Mouse (Mus musculus): ENCODE data around the gene Wdr91.

The Wdr91 gene

DNA sequence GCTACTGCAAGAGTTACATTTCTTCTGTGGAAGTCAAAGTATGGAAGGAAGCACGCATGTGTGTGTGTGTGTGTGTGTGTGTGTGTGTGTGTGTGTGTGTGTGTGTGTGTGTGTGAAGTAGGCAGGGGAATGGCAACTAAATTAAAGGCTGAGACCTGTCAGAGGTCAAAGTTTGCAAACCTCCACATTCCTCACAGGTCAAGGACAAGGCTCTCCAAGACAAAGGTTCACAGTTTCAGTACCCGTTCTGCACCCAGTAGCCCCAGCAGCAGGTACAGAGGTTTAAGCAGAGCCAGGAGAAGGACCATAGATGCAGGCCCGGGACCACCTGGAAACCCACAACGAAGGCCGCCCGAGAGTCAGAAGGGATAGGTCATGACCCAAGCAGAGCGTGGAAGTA lies 8.5 kb upstream of the Wdr91 start:
- DNase-seq (ENCODE audit: low read depth, low spot score) = no peak

- no peak for DNase-seq (ENCODE audit: low read depth, low spot score)
Measured at GRCm38 (mm10) chr6:34914462-34914861, 3.8 kb upstream of the Wdr91 start.

DNA sequence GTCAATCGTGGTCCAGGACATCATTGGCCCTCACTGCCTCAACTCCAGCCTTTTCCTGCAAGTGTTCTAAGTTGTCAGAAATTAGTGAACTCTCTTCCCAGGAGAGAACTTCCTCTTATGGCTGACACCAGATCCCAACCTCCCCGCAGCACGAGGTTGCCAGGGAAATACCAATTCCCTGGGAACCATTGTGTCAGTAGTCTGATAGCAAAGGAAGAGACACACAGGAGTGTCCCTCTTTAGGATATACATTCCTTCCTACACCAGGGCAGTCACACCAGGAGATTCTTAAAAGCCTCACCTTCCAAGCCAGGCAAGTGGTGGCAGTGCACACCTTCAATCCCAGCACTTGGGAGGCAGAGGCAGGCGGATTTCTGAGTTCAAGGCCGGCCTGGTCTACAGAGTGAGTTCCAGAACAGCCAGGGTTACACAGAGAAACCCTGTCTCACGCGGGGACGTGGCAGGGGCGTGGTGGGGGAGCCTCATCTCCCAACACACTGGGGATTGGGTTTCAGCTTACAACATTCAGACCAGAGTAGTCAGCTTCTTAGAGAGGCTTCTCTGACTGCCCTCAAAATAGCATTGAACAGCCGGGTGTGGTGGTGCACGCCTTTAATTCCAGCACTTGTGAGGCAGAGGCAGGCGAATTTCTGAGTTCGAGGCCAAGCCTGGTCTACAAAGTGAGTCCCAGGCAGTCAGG lies 2.8 kb upstream of the Wdr91 start:
- DNase-seq (ENCODE audit: low read depth, low spot score) = no peak

DNA sequence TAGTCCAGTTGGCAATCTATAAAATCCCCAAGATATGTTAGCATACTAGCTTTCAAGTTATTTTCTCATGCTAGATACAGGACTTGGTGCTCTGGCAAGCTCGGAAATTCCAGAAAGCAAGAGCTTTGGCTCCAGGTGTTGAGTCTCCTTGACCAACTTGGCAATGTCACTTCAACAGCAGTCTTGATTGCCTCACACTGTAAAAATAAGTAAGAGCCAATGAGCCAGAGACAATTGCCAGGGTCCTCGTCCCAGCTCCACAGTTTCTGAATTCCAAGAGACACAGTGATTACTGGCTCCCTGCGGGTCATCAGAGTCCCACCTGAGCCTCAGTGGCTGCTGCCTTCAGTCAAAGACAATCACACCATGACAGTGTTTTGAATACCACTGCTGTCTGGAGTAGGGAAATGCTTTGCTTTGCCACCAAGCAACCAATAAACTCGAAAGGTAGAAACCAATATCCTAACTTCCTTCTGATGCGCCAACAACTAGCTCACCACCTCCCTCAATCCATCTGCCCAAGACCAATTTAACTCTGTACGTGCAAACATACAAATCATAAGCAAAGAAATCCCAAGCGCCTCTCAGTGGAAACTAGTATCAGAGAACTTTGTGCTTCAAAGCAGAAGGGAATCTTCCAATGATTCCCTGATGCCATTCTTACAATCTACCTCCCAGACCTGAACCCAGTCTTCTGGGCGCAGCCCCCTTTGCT lies 888 bp downstream of the Wdr91 start:
- DNase-seq (ENCODE audit: low read depth, low spot score) = no peak

- no peak for DNase-seq (ENCODE audit: low read depth, low spot score)
Measured at GRCm38 (mm10) chr6:34907696-34908260, 2.9 kb downstream of the Wdr91 start.

GRCm38 (mm10) chr6:34907121-34907614 lies 3.5 kb downstream of the Wdr91 start:
- DNase-seq (ENCODE audit: low read depth, low spot score) = no peak

DNA sequence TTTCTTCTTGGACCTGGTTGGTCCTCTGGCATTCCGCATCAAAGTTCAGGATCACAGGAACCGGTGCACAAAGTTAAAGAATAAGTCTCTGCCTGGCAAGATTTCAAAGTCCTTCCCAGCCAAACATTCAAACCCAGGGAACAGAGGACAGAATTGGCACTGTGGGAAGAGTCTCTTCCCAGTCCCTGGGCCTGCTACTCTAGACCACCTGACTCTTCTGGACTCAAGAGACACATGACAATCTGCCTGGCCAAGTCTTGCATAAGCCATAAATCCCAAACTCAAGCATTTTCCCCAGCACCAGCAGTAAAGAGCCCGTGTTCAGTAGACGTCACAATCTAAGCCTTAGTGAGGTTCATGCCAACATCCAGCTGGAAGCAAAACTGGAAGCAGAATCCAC lies 4.0 kb downstream of the Wdr91 start:
- DNase-seq (ENCODE audit: low read depth, low spot score) = no peak

DNA sequence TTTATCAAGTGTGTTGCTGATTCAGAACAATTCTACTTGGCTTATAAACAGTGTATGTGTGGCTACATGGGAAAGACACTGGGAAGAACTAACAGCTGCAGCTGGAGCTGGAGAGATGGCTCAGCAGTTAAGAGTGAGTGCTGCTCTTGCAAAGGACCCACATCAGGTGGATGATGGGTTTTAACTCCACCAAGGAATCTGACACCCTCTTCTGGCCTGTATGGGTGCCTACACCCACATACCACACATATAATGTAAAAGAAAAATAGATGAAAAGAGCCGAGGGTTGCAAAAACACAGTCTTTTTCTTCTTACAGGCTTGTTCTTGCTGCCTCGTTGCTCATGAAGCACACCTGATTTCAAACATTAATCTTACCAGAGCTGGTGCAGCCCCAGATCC lies 4.6 kb downstream of the Wdr91 start:
- DNase-seq (ENCODE audit: low read depth, low spot score) = no peak

DNA sequence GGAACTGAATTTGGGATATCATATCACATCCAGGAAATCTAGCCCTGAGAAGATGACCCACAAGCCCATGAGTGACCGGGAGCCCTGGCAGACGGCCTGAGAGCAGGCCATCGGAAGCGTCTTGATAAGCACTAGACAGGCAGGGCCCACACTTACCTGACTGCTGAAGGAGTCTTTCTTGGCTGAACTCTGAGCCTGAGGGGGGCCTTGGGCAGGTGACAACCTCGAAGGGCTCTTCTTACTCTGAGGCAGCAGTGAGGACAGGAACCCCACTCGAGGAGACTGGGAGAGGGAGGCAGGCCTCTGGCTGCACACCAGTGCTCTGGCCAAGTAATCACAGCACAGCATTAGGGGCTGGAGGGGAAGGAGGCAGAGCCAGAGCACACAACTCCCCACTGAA lies 6.3 kb downstream of the Wdr91 start:
- DNase-seq (ENCODE audit: low read depth, low spot score) = no peak

GRCm38 (mm10) chr6:34903851-34904250 lies 6.8 kb downstream of the Wdr91 start:
- DNase-seq (ENCODE audit: low read depth, low spot score) = no peak

GRCm38 (mm10) chr6:34903441-34903840 lies 7.2 kb downstream of the Wdr91 start:
- DNase-seq (ENCODE audit: low read depth, low spot score) = no peak

DNA sequence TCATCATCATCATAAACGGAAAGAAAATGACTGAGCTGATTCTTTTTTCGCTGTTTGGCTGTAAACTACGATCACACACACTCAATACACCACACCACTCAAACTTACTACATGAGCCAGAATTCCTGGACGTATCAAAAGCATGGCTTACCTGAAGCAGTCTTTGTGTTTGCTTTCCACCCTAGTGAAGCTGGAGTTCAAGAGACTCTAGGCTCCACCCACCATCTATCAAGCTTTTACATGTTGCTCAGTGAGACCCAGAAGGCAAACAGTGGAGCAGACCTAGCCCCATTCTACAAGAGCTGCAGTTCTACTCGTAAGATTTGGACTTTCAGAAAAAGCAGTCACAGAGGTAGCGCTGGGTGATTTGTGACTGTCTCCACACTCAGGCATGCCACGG lies 8.1 kb downstream of the Wdr91 start:
- DNase-seq (ENCODE audit: low read depth, low spot score) = no peak

DNA sequence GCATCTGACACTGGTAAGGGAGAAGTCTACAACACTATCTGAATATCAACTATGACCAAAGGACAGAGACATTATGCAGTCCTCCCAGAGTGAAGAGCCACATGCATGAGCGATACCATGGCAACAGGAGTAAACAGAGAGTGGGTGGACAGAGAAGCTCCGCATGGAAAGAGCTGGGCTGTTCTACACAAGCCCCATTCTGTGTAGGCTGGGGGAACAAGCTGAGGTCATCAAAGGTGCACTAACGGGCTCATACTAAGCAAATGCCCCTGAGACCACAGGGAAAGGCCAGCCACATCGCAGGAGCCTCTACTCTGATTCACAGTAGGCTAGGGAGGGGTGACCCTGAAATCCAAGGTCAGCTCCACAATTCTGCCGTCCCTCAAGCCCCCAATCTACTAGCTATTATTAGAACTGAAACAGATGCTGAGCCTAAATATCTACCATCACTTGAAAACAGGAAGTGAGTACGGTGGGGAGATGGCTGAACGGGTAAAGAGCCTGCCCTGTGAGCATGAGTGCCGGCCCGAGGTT lies 8.7 kb downstream of the Wdr91 start:
- DNase-seq (ENCODE audit: low read depth, low spot score) = no peak

DNA sequence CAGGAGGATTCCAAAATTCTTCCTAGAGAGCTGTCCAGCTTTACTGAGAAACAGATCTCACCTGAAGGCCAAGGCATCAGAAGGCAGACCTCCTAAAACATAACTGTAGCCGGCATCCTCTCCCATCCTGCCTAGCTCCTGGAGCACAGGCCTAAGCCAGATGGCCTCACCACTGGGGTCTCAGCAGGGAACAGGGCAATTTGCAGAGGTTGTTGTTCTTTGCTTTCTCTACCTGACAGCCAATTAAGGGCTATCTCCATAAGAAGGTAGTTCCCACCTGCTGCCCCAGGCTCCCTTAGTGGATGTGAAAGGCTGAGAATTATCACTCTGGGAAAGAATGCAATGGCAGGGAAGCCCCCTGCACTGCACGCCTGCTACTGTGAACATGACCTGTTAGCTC lies 9.7 kb downstream of the Wdr91 start:
- DNase-seq (ENCODE audit: low read depth, low spot score) = no peak

DNA sequence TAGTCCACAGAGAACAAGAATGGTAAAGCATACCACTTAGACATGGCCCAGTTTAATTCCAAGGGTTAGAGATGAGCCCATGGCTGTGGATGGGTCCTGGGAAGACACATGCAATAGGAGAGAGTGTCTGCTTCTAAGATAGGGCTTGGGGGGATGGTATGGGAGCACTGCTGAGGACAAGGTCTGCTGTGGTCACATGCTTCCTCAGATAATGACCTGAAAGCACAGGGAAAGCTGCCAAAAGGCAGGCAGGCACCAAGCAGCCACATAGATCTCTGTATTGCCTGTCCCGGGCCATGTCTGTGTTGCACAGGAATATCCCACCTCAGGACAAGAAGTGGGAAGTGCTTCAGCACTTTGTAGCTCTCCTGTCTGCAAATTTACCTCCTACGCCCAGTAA lies 11.5 kb downstream of the Wdr91 start:
- no peak for DNase-seq (ENCODE audit: low read depth, low spot score)

GRCm38 (mm10) chr6:34896168-34896780 lies 14.4 kb downstream of the Wdr91 start:
- DNase-seq (ENCODE audit: low read depth, low spot score) = no peak

DNA sequence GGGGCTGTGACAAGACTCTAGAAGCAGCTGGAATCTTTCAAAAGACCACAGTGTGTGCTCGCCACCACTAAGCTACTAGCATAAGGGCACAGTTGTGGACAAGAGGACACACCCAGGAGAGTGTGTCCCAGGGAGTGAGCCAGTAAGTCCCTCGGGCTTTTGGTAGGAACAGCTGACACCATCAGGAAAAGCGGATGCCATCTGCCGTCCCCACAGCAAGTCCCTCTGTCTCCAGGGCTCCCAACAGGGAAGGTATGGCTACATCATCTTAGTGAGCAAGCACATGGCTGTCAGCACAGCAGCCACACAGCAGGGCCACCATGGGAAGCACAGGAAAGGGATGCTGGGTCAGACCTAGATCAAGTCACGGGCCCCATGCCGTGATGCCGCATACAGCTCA lies 15.1 kb downstream of the Wdr91 start:
- no peak for DNase-seq (ENCODE audit: low read depth, low spot score)

DNA sequence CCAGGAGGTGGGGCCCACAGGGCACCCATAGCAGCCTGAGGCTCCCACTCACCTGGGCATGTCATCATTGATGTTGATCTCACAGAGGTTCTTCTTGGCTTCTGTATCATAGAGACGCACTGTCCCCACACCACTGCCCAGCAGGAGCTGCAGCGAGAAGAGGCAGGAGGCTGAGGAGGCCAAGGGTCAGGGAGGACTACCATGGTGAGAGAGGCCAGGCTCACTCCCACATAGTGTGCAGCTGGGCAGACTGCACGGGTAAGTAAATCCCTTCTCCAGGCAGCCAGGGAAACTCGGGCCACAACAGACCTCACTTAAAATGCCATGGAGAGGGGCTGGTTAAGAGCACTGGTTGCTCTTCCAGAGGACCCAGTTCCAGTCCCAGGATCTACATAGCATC lies 21.5 kb downstream of the Wdr91 start:
- DNase-seq (ENCODE audit: low read depth, low spot score) = no peak

DNA sequence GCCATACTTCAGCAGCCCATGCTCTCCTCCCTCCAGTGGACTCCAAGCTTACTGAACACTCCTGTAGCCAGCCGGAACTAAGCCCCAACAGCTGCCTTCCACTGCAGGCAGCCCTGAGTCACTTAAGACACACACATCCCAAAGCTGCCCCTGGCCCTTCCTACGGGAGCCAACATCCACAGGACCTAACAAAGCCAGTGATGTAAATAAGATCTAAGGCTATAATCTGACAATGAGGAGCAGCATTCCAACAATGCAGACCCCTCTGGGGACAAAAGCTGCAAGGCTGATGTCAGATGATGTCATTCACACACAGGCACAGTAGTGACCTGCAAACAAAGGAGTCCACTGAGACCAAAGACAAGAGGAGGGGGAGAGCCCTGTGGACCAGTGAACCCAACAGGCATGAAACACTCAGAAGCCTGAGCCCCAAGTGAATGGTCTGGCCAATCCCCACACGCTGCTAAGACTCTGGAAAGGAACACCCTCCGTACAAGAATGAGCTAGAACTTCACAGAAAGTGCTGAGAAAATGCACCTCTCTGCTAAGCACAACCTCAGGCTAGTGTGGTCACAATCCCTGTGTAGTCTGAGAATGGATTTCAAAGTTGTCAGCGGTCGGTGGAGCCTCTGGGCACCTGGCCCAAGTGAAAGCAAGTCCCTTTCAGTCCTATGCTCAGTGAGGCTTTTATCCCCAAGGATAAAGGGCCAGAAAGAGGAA lies 23.4 kb downstream of the Wdr91 start:
- no peak for DNase-seq (ENCODE audit: low read depth, low spot score)

- DNase-seq (ENCODE audit: low read depth, low spot score) = no peak
Measured at GRCm38 (mm10) chr6:34884724-34885123, 26.0 kb downstream of the Wdr91 start.

DNA sequence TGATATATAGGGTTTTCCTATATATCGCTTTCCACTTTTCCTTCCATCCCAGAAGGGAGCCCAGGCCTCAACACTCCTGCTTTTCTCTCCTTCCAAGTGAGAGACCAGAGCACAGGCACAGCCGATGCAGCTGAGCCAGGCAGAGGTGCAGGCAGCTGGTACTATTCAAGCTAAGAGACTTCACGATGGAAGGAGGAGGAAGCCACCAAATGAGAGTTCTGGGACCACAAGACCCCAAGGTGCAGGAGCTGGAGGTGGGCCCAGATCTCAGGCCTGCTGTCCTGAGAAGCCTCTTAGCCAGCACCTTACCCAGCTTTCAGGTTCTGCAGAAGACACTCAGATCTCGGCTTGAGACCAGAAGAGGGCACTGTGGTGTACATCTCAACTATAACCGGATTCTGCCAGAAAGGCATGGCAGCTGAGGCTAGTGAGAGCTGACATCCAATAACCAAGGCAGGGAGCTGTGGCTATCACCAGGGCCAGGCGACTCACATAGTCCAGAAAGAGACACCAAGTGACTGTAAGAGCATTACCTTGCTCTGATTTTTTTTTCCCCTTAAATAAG lies 30.7 kb downstream of the Wdr91 start:
- no peak for DNase-seq (ENCODE audit: low read depth, low spot score)

All from WW6 (cell line).